Mouse (Mus musculus) c-Kit-negative CD71-positive TER-119-positive erythroid progenitor cells, embryonic 14.5 days (primary cell): Measurements from ENCODE around the gene Ttc24.
A peak's percentile ranks its signal among the peaks of the same experiment; 100 is the strongest.

ENCODE experiments used
- DNase-seq: peaks from one replicate; pipeline ENCODE4 v3.0.0-alpha.2; 2013; ENCODE audit warnings: low read depth, low spot score

The Ttc24 gene

GRCm38 (mm10) chr3:88081345-88082223 lies 3.5 kb upstream of the Ttc24 start, which contains the start of gene Iqgap3:
Iqgap3 (plus strand) TSS chr3:88081971.
- DNase-seq: peak; percentile 68

GRCm38 (mm10) chr3:88077441-88077840 lies 663 bp downstream of the Ttc24 start:
- no peak for DNase-seq

- DNase-seq: no peak
Measured at GRCm38 (mm10) chr3:88074766-88075165, 3.3 kb downstream of the Ttc24 start.

DNA sequence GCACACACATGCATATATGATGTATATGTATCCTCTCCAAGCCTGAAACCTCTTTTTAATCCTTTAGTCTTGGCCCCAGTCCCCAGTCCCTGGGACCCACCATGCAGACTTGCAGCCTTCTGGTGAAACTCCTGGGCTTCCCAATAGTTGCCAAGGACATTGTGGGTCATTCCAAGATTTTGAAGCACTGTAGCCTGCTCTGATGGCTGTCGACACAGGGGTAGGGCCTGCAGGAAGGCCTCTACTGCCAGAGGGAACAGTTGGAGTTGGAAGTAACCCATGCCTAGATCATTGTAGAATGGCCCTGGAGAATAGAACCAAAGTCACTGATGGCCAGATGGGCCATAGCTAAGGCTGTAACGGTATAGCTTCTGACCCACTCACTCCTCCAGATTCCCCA lies 3.8 kb downstream of the Ttc24 start:
- DNase-seq: no peak

DNA sequence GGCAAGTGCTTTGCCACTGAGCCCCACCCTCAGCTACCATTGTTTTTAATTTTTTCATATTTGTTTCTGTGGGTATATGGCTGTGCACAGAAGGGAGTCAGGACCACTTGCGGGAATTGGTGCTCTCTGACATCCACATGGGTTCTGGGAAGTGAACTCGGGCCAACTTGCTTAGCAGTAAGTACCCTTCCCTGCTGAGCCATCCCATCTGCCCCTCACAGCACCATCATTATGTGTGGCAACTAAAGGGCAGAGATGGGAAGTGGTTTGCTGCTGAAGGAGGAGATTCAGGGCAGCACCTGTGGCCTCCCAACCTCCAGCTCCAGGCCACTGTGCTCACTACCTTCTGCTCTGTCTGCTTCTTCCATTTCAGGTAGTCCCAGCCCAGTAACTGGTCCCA lies 4.5 kb downstream of the Ttc24 start:
- no peak for DNase-seq

DNA sequence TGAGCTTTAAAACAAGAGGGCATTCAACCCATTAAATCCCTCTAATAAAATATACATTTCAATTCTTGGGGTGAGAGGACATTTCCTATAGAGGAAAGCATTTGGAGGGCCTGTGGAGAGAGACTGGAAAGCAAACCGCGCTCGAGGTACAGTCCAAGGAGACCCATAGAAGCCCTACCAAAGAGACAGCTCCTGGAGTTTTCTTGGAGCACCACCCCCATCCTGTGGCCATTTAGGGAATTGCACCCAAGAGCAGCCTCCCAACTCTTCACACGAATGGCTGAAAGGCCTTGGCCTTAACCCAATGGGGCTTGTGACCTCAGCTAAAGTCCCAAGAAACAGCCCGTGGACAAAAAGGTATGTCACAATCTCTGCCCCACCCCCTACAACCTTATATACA lies 6.3 kb downstream of the Ttc24 start:
- peak; percentile 55 for DNase-seq

DNA sequence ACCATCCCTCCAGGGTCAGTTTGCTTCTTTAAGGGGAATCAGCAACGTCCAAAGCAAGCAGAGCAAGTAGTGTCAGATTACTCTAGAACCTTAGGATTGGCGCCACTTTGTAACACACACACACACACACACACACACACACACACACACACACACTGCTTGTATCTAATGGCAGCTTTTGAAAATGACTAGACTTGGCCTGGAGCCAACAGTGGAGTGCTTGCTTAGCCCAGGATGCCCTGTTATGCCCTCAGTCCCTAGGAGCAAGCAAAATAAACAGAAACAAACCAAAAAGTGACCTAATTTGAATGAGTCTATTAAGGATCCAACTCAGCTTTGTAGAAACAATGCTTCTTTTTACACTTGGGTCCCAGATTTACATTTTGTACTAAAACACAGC lies 9.7 kb downstream of the Ttc24 start:
- DNase-seq: no peak

- DNase-seq: peak; percentile 77
Measured at GRCm38 (mm10) chr3:88057902-88058696, 20.0 kb downstream of the Ttc24 start, which contains the start of gene Naxe. Naxe (minus strand) TSS chr3:88058495.

DNA sequence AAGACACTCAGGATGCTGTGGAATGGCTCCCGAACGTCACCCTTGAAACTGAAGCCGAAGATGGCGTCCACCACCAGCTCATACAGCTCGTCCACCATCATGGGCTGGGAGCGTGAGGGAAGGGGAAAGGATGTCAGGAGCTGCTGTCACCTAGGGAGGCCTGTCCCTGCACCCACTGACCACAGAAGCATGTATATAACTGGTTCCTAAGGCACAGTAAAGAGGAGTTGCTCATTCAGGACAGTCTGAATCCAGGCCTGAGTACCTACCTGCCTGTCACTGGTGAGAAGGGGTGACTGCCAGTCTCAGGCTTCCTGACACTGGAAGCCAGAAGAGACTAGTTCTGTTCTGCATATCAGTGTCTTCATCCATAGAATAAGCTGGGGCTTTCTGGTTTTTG lies 21.1 kb downstream of the Ttc24 start:
- DNase-seq: no peak

DNA sequence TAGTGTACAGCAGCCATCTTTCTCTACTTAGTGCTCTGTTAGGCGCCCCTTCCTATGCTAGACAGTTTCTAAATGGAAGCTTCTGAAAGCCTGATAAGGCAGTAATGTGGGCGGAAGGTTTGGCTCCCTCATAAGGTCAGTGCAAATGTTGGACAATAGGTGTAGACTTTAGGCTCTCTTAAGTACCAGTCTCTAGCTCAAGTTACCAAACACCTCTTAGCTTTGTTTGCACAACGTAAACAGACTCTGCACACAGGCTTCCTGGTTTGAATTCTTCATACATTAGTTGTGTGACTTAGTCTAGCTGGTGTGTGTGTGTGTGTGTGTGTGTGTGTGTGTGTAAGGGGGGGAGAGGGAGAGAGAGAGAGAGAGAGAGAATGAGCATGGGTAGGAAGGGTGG lies 28.6 kb downstream of the Ttc24 start:
- DNase-seq: no peak

- DNase-seq: peak; percentile 93
Measured at GRCm38 (mm10) chr3:88042661-88043421, 35.3 kb downstream of the Ttc24 start, which contains the start of gene Gpatch4. Gpatch4 (plus strand) TSS chr3:88043108.

- no peak for DNase-seq
Measured at GRCm38 (mm10) chr3:88035561-88036293, 42.4 kb downstream of the Ttc24 start.

- no peak for DNase-seq
Measured at GRCm38 (mm10) chr3:88033506-88033905, 44.6 kb downstream of the Ttc24 start.

DNA sequence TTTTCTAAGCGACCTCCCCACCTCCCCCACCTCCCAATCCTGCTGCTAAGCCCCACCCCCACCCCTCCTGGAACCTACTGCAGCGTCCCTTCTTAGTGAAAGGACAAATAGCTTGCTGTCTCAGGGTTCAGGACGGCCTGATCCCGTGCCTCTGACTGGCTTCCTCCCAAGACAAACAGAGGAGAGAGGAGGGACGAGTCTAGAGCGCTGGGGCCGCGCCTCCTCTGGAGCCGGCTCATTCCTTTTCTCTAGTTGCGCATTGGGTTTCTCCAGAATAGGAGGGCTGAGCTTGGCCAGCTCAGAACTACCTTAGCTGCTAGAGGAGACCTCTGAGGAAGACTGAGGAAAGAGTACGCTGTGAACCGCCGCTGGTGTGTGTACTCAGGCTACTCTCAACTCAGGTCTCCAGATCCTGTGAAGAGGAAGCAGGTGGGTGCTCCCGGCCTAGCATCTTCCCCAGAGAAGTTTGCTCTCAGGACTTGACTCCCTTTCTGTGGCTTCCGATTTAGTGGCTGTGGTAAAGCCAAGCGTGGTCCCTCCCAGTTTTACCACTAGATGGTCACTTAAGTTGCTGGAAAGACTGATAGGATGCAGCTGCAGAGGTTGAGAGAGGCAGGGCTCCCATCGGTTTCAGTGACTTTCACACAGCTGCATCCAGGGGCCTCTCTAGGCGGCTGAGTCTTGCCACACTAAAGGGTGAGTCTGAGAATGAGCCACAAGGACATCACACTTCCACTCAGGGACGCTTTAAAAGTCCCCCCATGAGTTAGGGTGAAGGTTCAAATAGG lies 47.3 kb downstream of the Ttc24 start:
- DNase-seq: no peak

- no peak for DNase-seq
Measured at GRCm38 (mm10) chr3:88027434-88028186, 50.5 kb downstream of the Ttc24 start, which contains the start of gene Hapln2. Hapln2 (minus strand) TSS chr3:88027583.

GRCm38 (mm10) chr3:88026823-88027222 lies 51.3 kb downstream of the Ttc24 start:
- no peak for DNase-seq

- no peak for DNase-seq
Measured at GRCm38 (mm10) chr3:88023192-88024074, 54.7 kb downstream of the Ttc24 start.
